Mouse (Mus musculus): Measurements from ENCODE around the gene Pigq. TPM values are rescaled to one million over a fixed set of nuclear protein-coding genes. Genes with fewer than 3 reads are reported as not detected.

Gene Pigq
- polyA plus RNA-seq, 2 experiments, result 48.8 to 95.4 TPM

GRCm38 (mm10) chr17:25907640-25908039 is 37.1 kb downstream of the Pigq start:
- no peak overlapping the region for H3K4me2 ChIP-seq (replicated peaks; ENCODE audit: low read depth, low read length, severe bottlenecking)
- H3K4me3 ChIP-seq (replicated peaks; ENCODE audit: low read length), result no peak overlapping the region
- no peak overlapping the region for H3K9ac ChIP-seq (ENCODE audit: low read depth, low read length, severe bottlenecking)
- DNase-seq (ENCODE audit: low spot score), result no peak
- no peaks in the 10 kb centered on the region for H3K27me3 ChIP-seq (ENCODE audit: control insufficient read depth, insufficient read depth, low read length)
- no peak for ATAC-seq (ENCODE audit: low FRiP score, low read depth)
- H3K4me1 ChIP-seq (ENCODE audit: control insufficient read depth, insufficient read depth, low read length), result no peaks in the 10 kb centered on the region
- TF ChIP-seq POLR2A (IDR thresholded peaks at IDR 0.05; ENCODE audit: borderline replicate concordance, extremely low read depth, insufficient read depth, insufficient read length), result no peak
- no peaks in the 10 kb centered on the region for H3K9me3 ChIP-seq (ENCODE audit: control insufficient read depth, low read length)
- 92% methylated on average over 2 of the region's 2 CpGs for WGBS
- H3K27ac ChIP-seq (replicated peaks; ENCODE audit: low read depth, low read length), result no peak overlapping the region
- H3K36me3 ChIP-seq (ENCODE audit: control insufficient read depth, insufficient read depth, low read length), result peaks cover 18% of the 10 kb centered on the region

GRCm38 (mm10) chr17:25903061-25903460 is 41.7 kb downstream of the Pigq start:
- Histone ChIP-seq H3K4me2 (replicated peaks; ENCODE audit: low read depth, low read length, severe bottlenecking) (no peak overlapping the region), H3K9ac (ENCODE audit: low read depth, low read length, severe bottlenecking) (no peak overlapping the region), H3K9me3 (ENCODE audit: control insufficient read depth, low read length) (no peaks in the 10 kb centered on the region), H3K27ac (replicated peaks; ENCODE audit: low read depth, low read length) (no peak overlapping the region), H3K27me3 (ENCODE audit: control insufficient read depth, insufficient read depth, low read length) (no peaks in the 10 kb centered on the region), H3K4me3 (replicated peaks; ENCODE audit: low read length) (no peak overlapping the region), H3K4me1 (ENCODE audit: control insufficient read depth, insufficient read depth, low read length) (no peaks in the 10 kb centered on the region), H3K36me3 (ENCODE audit: control insufficient read depth, insufficient read depth, low read length) (peaks cover 18% of the 10 kb centered on the region)
- ATAC-seq (ENCODE audit: low FRiP score, low read depth) (no peak), DNase-seq (ENCODE audit: low spot score) (no peak)
- WGBS, result 86% methylated on average over 3 of the region's 3 CpGs
- TF ChIP-seq POLR2A (IDR thresholded peaks at IDR 0.05; ENCODE audit: borderline replicate concordance, extremely low read depth, insufficient read depth, insufficient read length), result no peak

- DNase-seq (ENCODE audit: low spot score), result no peak
- no peak overlapping the region for H3K4me2 ChIP-seq (replicated peaks; ENCODE audit: low read depth, low read length, severe bottlenecking)
- no peaks in the 10 kb centered on the region for H3K9me3 ChIP-seq (ENCODE audit: control insufficient read depth, low read length)
- WGBS, result 100% methylated on average over 1 of the region's 1 CpGs
- H3K27me3 ChIP-seq (ENCODE audit: control insufficient read depth, insufficient read depth, low read length), result no peaks in the 10 kb centered on the region
- no peak overlapping the region for H3K9ac ChIP-seq (ENCODE audit: low read depth, low read length, severe bottlenecking)
- H3K27ac ChIP-seq (replicated peaks; ENCODE audit: low read depth, low read length), result no peak overlapping the region
- ATAC-seq (ENCODE audit: low FRiP score, low read depth), result no peak
- peaks cover 10% of the 10 kb centered on the region for H3K36me3 ChIP-seq (ENCODE audit: control insufficient read depth, insufficient read depth, low read length)
- TF ChIP-seq POLR2A (IDR thresholded peaks at IDR 0.05; ENCODE audit: borderline replicate concordance, extremely low read depth, insufficient read depth, insufficient read length), result no peak
- no peaks in the 10 kb centered on the region for H3K4me1 ChIP-seq (ENCODE audit: control insufficient read depth, insufficient read depth, low read length)
- no peak overlapping the region for H3K4me3 ChIP-seq (replicated peaks; ENCODE audit: low read length)
These were observed 44.5 kb downstream of the Pigq start for GRCm38 (mm10) chr17:25900193-25900592.

GRCm38 (mm10) chr17:25895891-25896290 is 48.8 kb downstream of the Pigq start:
- Histone ChIP-seq H3K4me2 (replicated peaks; ENCODE audit: low read depth, low read length, severe bottlenecking) (no peak overlapping the region), H3K27me3 (ENCODE audit: control insufficient read depth, insufficient read depth, low read length) (no peaks in the 10 kb centered on the region), H3K36me3 (ENCODE audit: control insufficient read depth, insufficient read depth, low read length) (peaks cover 10% of the 10 kb centered on the region), H3K9ac (ENCODE audit: low read depth, low read length, severe bottlenecking) (no peak overlapping the region), H3K4me1 (ENCODE audit: control insufficient read depth, insufficient read depth, low read length) (no peaks in the 10 kb centered on the region), H3K27ac (replicated peaks; ENCODE audit: low read depth, low read length) (no peak overlapping the region), H3K9me3 (ENCODE audit: control insufficient read depth, low read length) (no peaks in the 10 kb centered on the region), H3K4me3 (replicated peaks; ENCODE audit: low read length) (no peak overlapping the region)
- no peak for TF ChIP-seq POLR2A (IDR thresholded peaks at IDR 0.05; ENCODE audit: borderline replicate concordance, extremely low read depth, insufficient read depth, insufficient read length)
- ATAC-seq (ENCODE audit: low FRiP score, low read depth) (no peak), DNase-seq (ENCODE audit: low spot score) (no peak)
- 72% methylated on average over 12 of the region's 12 CpGs for WGBS

GRCm38 (mm10) chr17:25895415-25895814 is 49.3 kb downstream of the Pigq start:
- Histone ChIP-seq H3K27ac (replicated peaks; ENCODE audit: low read depth, low read length) (no peak overlapping the region), H3K36me3 (ENCODE audit: control insufficient read depth, insufficient read depth, low read length) (peaks cover 10% of the 10 kb centered on the region)

More at GRCm38 (mm10) chr17:25895415-25895814, 49.3 kb downstream of the Pigq start:
- Histone ChIP-seq H3K4me1 (ENCODE audit: control insufficient read depth, insufficient read depth, low read length) (no peaks in the 10 kb centered on the region), H3K4me2 (replicated peaks; ENCODE audit: low read depth, low read length, severe bottlenecking) (no peak overlapping the region), H3K9me3 (ENCODE audit: control insufficient read depth, low read length) (no peaks in the 10 kb centered on the region), H3K4me3 (replicated peaks; ENCODE audit: low read length) (no peak overlapping the region), H3K9ac (ENCODE audit: low read depth, low read length, severe bottlenecking) (no peak overlapping the region), H3K27me3 (ENCODE audit: control insufficient read depth, insufficient read depth, low read length) (no peaks in the 10 kb centered on the region)
- no peak for DNase-seq (ENCODE audit: low spot score)
- ATAC-seq (ENCODE audit: low FRiP score, low read depth), result no peak
- 55% methylated on average over 2 of the region's 2 CpGs for WGBS
- TF ChIP-seq POLR2A (IDR thresholded peaks at IDR 0.05; ENCODE audit: borderline replicate concordance, extremely low read depth, insufficient read depth, insufficient read length), result no peak

Measured in limb, embryonic 14.5 days (tissue).